29 mouse cellular contexts compared by ENCODE assay signal in genomic region chr15:99042334-99042733, GRCm38 (mm10). TPM values are rescaled to one million over a fixed set of nuclear protein-coding genes. Genes with fewer than 3 reads are reported as not detected.
"Had no signal": no experiment of that assay in that cellular context is flagged by ENCODE, and none has a peak within 500 bp of the region (broad histone marks: within the 10 kb centered on the region; RNA-seq: fewer than 3 reads in every experiment).

No protein-coding gene starts in this region.

- H3K27me3 ChIP-seq: kidney, embryonic 15.5 days; midbrain, embryonic 13.5 days; neural tube, embryonic 13.5 days had no signal

- H3K4me1 ChIP-seq: neural tube, embryonic 13.5 days had no signal

- H3K9ac ChIP-seq: limb, embryonic 12.5 days; liver, embryonic 13.5 days; midbrain, embryonic 13.5 days; neural tube, embryonic 13.5 days had no signal

- H3K36me3 ChIP-seq: midbrain, embryonic 13.5 days; neural tube, embryonic 13.5 days had no signal

- H3K4me2 ChIP-seq: limb, embryonic 12.5 days; liver, embryonic 13.5 days; midbrain, embryonic 13.5 days; neural tube, embryonic 13.5 days had no signal

- H3K9me3 ChIP-seq: kidney, embryonic 15.5 days; limb, embryonic 12.5 days; liver, embryonic 13.5 days; midbrain, embryonic 10.5 days; midbrain, embryonic 13.5 days; neural tube, embryonic 13.5 days had no signal

- H3K27ac ChIP-seq: left cerebral cortex, adult 2 months; limb, embryonic 12.5 days; liver, embryonic 13.5 days; midbrain, embryonic 10.5 days; midbrain, embryonic 13.5 days; neural tube, embryonic 13.5 days had no signal

- ATAC-seq: midbrain, embryonic 13.5 days; midbrain, embryonic 16.5 days had no signal

- H3K4me3 ChIP-seq: kidney, embryonic 15.5 days; left cerebral cortex, adult 2 months; limb, embryonic 12.5 days; liver, embryonic 13.5 days; midbrain, embryonic 10.5 days; midbrain, embryonic 13.5 days; myocyte; neural tube, embryonic 13.5 days had no signal

- DNase-seq: kidney, adult 11 months; kidney, adult 8-10 months; kidney, postnatal 10 days; kidney, postnatal 36 days; layer of hippocampus, postnatal 36 days; liver, embryonic 13.5 days; lung, adult 2 months; lung, postnatal 14 days; lung, postnatal 4 days; thymus, adult 18-20 months; thymus, postnatal 36 days had no signal

RNA-seq across cellular contexts. Expression of gene Prph, which starts 12.6 kb away (rescaled TPM):
- total RNA-seq: megakaryocyte, adult 5-6 weeks; monocyte, adult 5-6 weeks; neutrophil, adult 5-6 weeks had no signal

RNA-seq across cellular contexts. Expression of gene Troap, which starts 32.0 kb away (rescaled TPM):
- total RNA-seq: monocyte, adult 5-6 weeks had no signal

RNA-seq across cellular contexts. Expression of gene C1ql4, which starts 45.3 kb away (rescaled TPM):
- total RNA-seq: left cerebral cortex, adult 2 months; left cerebral cortex, postnatal 10 days; left cerebral cortex, postnatal 36 days; megakaryocyte, adult 5-6 weeks; monocyte, adult 5-6 weeks; neutrophil, adult 5-6 weeks had no signal
- polyA plus RNA-seq: limb, embryonic 12.5 days; liver, embryonic 13.5 days; lung, adult 2 months; lung, embryonic 16.5 days; small intestine, adult 2 months; spleen, adult 2 months; stomach, embryonic 16.5 days; urinary bladder, adult 2 months had no signal

RNA-seq across cellular contexts. Expression of gene Dnajc22, which starts 50.6 kb away (rescaled TPM):
- total RNA-seq: left cerebral cortex, postnatal 10 days; monocyte, adult 5-6 weeks; neutrophil, adult 5-6 weeks had no signal
